Mouse (Mus musculus): ENCODE measurements around the gene Espn.

GRCm38 (mm10) chr4:152184353-152185035 is 32.3 kb upstream of the Espn start:
- peak; percentile 63 for TF ChIP-seq CTCF (IDR thresholded peaks at IDR 0.05; ENCODE audit: low read depth)
- no peak for TF ChIP-seq EP300 (optimal IDR thresholded peaks at IDR 0.05)

All from stomach, postnatal 0 days (tissue).